Mouse (Mus musculus): ENCODE results near the gene Olfr465-ps1. TPM values are rescaled to one million over a fixed set of nuclear protein-coding genes. Genes with fewer than 3 reads are reported as not detected.

The Olfr465-ps1 gene
- total RNA-seq, 1 experiment from 2014 or later: not detected

Other genes with a start within 250 kb of the Olfr465-ps1 start
- not detected in 3 replicates for gene Cntnap3, start 234.1 kb upstream of the Olfr465-ps1 start, total RNA-seq (2017)
- gene Spata31, start 220.7 kb upstream of the Olfr465-ps1 start, total RNA-seq (2017): 0.21 to 0.29 TPM in 2 of 3 replicates, not detected in the other
- gene Spata31d1c, start 105.0 kb upstream of the Olfr465-ps1 start, total RNA-seq (2017): 0.38 TPM in 1 of 3 replicates, not detected in the others
- not detected in 3 replicates for gene Prss47, start 85.3 kb upstream of the Olfr465-ps1 start, total RNA-seq (2017)
- 120 to 181 TPM (median 170 TPM) in 3 replicates for gene Mfsd14b, start 25.1 kb upstream of the Olfr465-ps1 start, total RNA-seq (2017)
- gene Olfr466, start 12.2 kb downstream of the Olfr465-ps1 start, total RNA-seq (2017): not detected in 3 replicates
- gene Nlrp4f, start 67.9 kb downstream of the Olfr465-ps1 start, total RNA-seq (2017): not detected in 3 replicates
- not detected in 3 replicates for gene Gm10775, start 121.5 kb downstream of the Olfr465-ps1 start, total RNA-seq (2017)
- gene Zfp369, start 140.7 kb downstream of the Olfr465-ps1 start, total RNA-seq (2017): 20.6 to 43.1 TPM (median 27.9 TPM) in 3 replicates